Mouse (Mus musculus): ENCODE data around the gene Agbl5. TPM values are rescaled to one million over a fixed set of nuclear protein-coding genes. Genes with fewer than 3 reads are reported as not detected.

Agbl5 gene
- polyA plus RNA-seq, 1 experiment = 72.1 TPM

GRCm38 (mm10) chr5:30887858-30888336 lies 597 bp upstream of the Agbl5 start:
- peak; percentile 97 for DNase-seq (ENCODE audit: low read depth)

GRCm38 (mm10) chr5:30889088-30889754 lies 727 bp downstream of the Agbl5 start:
- DNase-seq (ENCODE audit: low read depth) = no peak

More at GRCm38 (mm10) chr5:30887858-30888336, 597 bp upstream of the Agbl5 start:
- TF ChIP-seq POLR2A (IDR thresholded peaks at IDR 0.05; ENCODE audit: borderline replicate concordance, extremely low read depth, insufficient read depth, insufficient read length, poor library complexity, severe bottlenecking) = no peak; the same call in 1 of the 2 replicates
- TF ChIP-seq CTCF (IDR thresholded peaks at IDR 0.05; ENCODE audit: borderline replicate concordance, extremely low read depth, insufficient read depth, insufficient read length) = no peak

GRCm38 (mm10) chr5:30890375-30890774 lies 1.9 kb downstream of the Agbl5 start:
- DNase-seq (ENCODE audit: low read depth) = no peak
- TF ChIP-seq POLR2A (IDR thresholded peaks at IDR 0.05; ENCODE audit: borderline replicate concordance, extremely low read depth, insufficient read depth, insufficient read length, poor library complexity, severe bottlenecking) = no peak
- TF ChIP-seq CTCF (IDR thresholded peaks at IDR 0.05; ENCODE audit: borderline replicate concordance, extremely low read depth, insufficient read depth, insufficient read length) = no peak

More at GRCm38 (mm10) chr5:30889088-30889754, 727 bp downstream of the Agbl5 start:
- TF ChIP-seq CTCF (IDR thresholded peaks at IDR 0.05; ENCODE audit: borderline replicate concordance, extremely low read depth, insufficient read depth, insufficient read length) (no peak), POLR2A (IDR thresholded peaks at IDR 0.05; ENCODE audit: borderline replicate concordance, extremely low read depth, insufficient read depth, insufficient read length, poor library complexity, severe bottlenecking) (no peak)

GRCm38 (mm10) chr5:30901860-30902259 lies 13.4 kb downstream of the Agbl5 start:
- TF ChIP-seq CTCF (IDR thresholded peaks at IDR 0.05; ENCODE audit: borderline replicate concordance, extremely low read depth, insufficient read depth, insufficient read length) = no peak
- TF ChIP-seq POLR2A (IDR thresholded peaks at IDR 0.05; ENCODE audit: borderline replicate concordance, extremely low read depth, insufficient read depth, insufficient read length, poor library complexity, severe bottlenecking) = no peak
- no peak for DNase-seq (ENCODE audit: low read depth)

GRCm38 (mm10) chr5:30907413-30908059 lies 19.0 kb downstream of the Agbl5 start, which contains the start of gene Ost4:
Gene Ost4, minus strand, starts transcription at chr5:30907788.
- DNase-seq (ENCODE audit: low read depth) = peak; percentile 98
- peak; percentile 77 for TF ChIP-seq POLR2A (IDR thresholded peaks at IDR 0.05; ENCODE audit: borderline replicate concordance, extremely low read depth, insufficient read depth, insufficient read length, poor library complexity, severe bottlenecking)
- no peak for TF ChIP-seq CTCF (IDR thresholded peaks at IDR 0.05; ENCODE audit: borderline replicate concordance, extremely low read depth, insufficient read depth, insufficient read length)

- DNase-seq (ENCODE audit: low read depth) = no peak
- TF ChIP-seq POLR2A (IDR thresholded peaks at IDR 0.05; ENCODE audit: borderline replicate concordance, extremely low read depth, insufficient read depth, insufficient read length, poor library complexity, severe bottlenecking) (no peak), CTCF (IDR thresholded peaks at IDR 0.05; ENCODE audit: borderline replicate concordance, extremely low read depth, insufficient read depth, insufficient read length) (no peak)
Measured at GRCm38 (mm10) chr5:30908426-30909299, 20.2 kb downstream of the Agbl5 start.

- no peak for TF ChIP-seq CTCF (IDR thresholded peaks at IDR 0.05; ENCODE audit: borderline replicate concordance, extremely low read depth, insufficient read depth, insufficient read length)
- TF ChIP-seq POLR2A (IDR thresholded peaks at IDR 0.05; ENCODE audit: borderline replicate concordance, extremely low read depth, insufficient read depth, insufficient read length, poor library complexity, severe bottlenecking) = no peak
- DNase-seq (ENCODE audit: low read depth) = no peak
Measured at GRCm38 (mm10) chr5:30909300-30909659, 20.8 kb downstream of the Agbl5 start.

GRCm38 (mm10) chr5:30909863-30910262 lies 21.4 kb downstream of the Agbl5 start:
- no peak for DNase-seq (ENCODE audit: low read depth)
- no peak for TF ChIP-seq CTCF (IDR thresholded peaks at IDR 0.05; ENCODE audit: borderline replicate concordance, extremely low read depth, insufficient read depth, insufficient read length)
- no peak for TF ChIP-seq POLR2A (IDR thresholded peaks at IDR 0.05; ENCODE audit: borderline replicate concordance, extremely low read depth, insufficient read depth, insufficient read length, poor library complexity, severe bottlenecking)

GRCm38 (mm10) chr5:30910481-30910880 lies 22.0 kb downstream of the Agbl5 start:
- DNase-seq (ENCODE audit: low read depth) = no peak
- no peak for TF ChIP-seq CTCF (IDR thresholded peaks at IDR 0.05; ENCODE audit: borderline replicate concordance, extremely low read depth, insufficient read depth, insufficient read length)
- no peak for TF ChIP-seq POLR2A (IDR thresholded peaks at IDR 0.05; ENCODE audit: borderline replicate concordance, extremely low read depth, insufficient read depth, insufficient read length, poor library complexity, severe bottlenecking)

GRCm38 (mm10) chr5:30912156-30912555 lies 23.7 kb downstream of the Agbl5 start:
- peak; percentile 70 for DNase-seq (ENCODE audit: low read depth)
- TF ChIP-seq POLR2A (IDR thresholded peaks at IDR 0.05; ENCODE audit: borderline replicate concordance, extremely low read depth, insufficient read depth, insufficient read length, poor library complexity, severe bottlenecking) (no peak), CTCF (IDR thresholded peaks at IDR 0.05; ENCODE audit: borderline replicate concordance, extremely low read depth, insufficient read depth, insufficient read length) (no peak)
